Mouse (Mus musculus): ENCODE data around the gene Herc2.
A peak's percentile ranks its signal among the peaks of the same experiment; 100 is the strongest.

Herc2 gene

GRCm38 (mm10) chr7:56066136-56066535, 16.1 kb downstream of the Herc2 start:
- no peak for DNase-seq (ENCODE audit: low read depth, low spot score)

GRCm38 (mm10) chr7:56066634-56067033, 16.6 kb downstream of the Herc2 start:
- DNase-seq (ENCODE audit: low read depth, low spot score): no peak

- peak; percentile 78 for DNase-seq (ENCODE audit: low read depth, low spot score)
These were observed 21.7 kb downstream of the Herc2 start for GRCm38 (mm10) chr7:56071724-56072123.

- no peak for DNase-seq (ENCODE audit: low read depth, low spot score)
These were observed 33.0 kb downstream of the Herc2 start for GRCm38 (mm10) chr7:56083034-56083433.

GRCm38 (mm10) chr7:56089097-56089496, 39.1 kb downstream of the Herc2 start:
- no peak for DNase-seq (ENCODE audit: low read depth, low spot score)

- DNase-seq (ENCODE audit: low read depth, low spot score): no peak
These were observed 41.4 kb downstream of the Herc2 start for GRCm38 (mm10) chr7:56091445-56091844.

GRCm38 (mm10) chr7:56102293-56102847, 52.4 kb downstream of the Herc2 start:
- DNase-seq (ENCODE audit: low read depth, low spot score): peak; percentile 42

GRCm38 (mm10) chr7:56112999-56113398, 63.0 kb downstream of the Herc2 start:
- no peak for DNase-seq (ENCODE audit: low read depth, low spot score)

- peak; percentile 78 for DNase-seq (ENCODE audit: low read depth, low spot score)
These were observed 64.2 kb downstream of the Herc2 start for GRCm38 (mm10) chr7:56114148-56114547.

GRCm38 (mm10) chr7:56120968-56121367, 71.0 kb downstream of the Herc2 start:
- DNase-seq (ENCODE audit: low read depth, low spot score): peak; percentile 41

- DNase-seq (ENCODE audit: low read depth, low spot score): no peak
These were observed 71.4 kb downstream of the Herc2 start for GRCm38 (mm10) chr7:56121425-56121824.

GRCm38 (mm10) chr7:56128080-56128479, 78.1 kb downstream of the Herc2 start:
- no peak for DNase-seq (ENCODE audit: low read depth, low spot score)

GRCm38 (mm10) chr7:56129577-56129976, 79.6 kb downstream of the Herc2 start:
- no peak for DNase-seq (ENCODE audit: low read depth, low spot score)

GRCm38 (mm10) chr7:56131548-56131947, 81.6 kb downstream of the Herc2 start:
- DNase-seq (ENCODE audit: low read depth, low spot score): peak; percentile 39

GRCm38 (mm10) chr7:56138706-56139105, 88.7 kb downstream of the Herc2 start:
- no peak for DNase-seq (ENCODE audit: low read depth, low spot score)

- no peak for DNase-seq (ENCODE audit: low read depth, low spot score)
These were observed 96.4 kb downstream of the Herc2 start for GRCm38 (mm10) chr7:56146424-56146823.

GRCm38 (mm10) chr7:56148925-56149324, 98.9 kb downstream of the Herc2 start:
- DNase-seq (ENCODE audit: low read depth, low spot score): no peak

GRCm38 (mm10) chr7:56151885-56152676, 102.1 kb downstream of the Herc2 start:
- peak; percentile 43 for DNase-seq (ENCODE audit: low read depth, low spot score)

- DNase-seq (ENCODE audit: low read depth, low spot score): no peak
These were observed 103.2 kb downstream of the Herc2 start for GRCm38 (mm10) chr7:56153161-56153560.

GRCm38 (mm10) chr7:56153625-56154024, 103.6 kb downstream of the Herc2 start:
- no peak for DNase-seq (ENCODE audit: low read depth, low spot score)

GRCm38 (mm10) chr7:56163316-56163715, 113.3 kb downstream of the Herc2 start:
- no peak for DNase-seq (ENCODE audit: low read depth, low spot score)

- DNase-seq (ENCODE audit: low read depth, low spot score): peak; percentile 77
These were observed 118.7 kb downstream of the Herc2 start for GRCm38 (mm10) chr7:56168713-56169112.

- peak; percentile 37 for DNase-seq (ENCODE audit: low read depth, low spot score)
These were observed 127.4 kb downstream of the Herc2 start for GRCm38 (mm10) chr7:56177371-56177770.
